Mouse (Mus musculus): ENCODE data around the gene Emid1.

DNA sequence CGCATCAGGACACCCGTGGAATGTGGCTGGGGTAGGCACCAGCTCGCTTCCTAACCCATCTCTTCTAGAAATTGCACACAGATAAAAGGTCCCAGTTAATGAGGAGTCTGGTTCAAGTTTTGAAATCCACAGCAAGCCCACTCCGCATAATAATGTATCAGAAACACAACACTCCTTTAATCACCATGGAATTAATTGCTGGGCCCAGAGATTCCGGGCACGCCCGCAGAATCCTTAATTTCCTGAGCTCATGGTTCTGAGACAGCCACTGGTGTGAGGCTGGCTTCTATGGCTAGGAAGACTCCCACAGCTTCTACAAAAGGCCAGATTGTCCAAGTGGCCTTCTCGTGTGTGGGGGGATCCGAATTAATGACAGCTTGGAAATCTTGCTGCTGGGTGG, 15.3 kb upstream of the Emid1 start:
- TF ChIP-seq POLR2A (IDR thresholded peaks at IDR 0.05; ENCODE audit: low read depth, low read length) (no peak), CTCF (IDR thresholded peaks at IDR 0.05; ENCODE audit: extremely low read depth, insufficient read length, insufficient replicate concordance, low read depth, low read length) (no peak)

All from small intestine, adult 2 months (tissue).